Mouse (Mus musculus): Measurements from ENCODE around the gene Hikeshi.

Hikeshi gene

GRCm38 (mm10) chr7:89913432-89914158 lies 27.4 kb downstream of the Hikeshi start:
- no peak for DNase-seq (ENCODE audit: low spot score)

DNA sequence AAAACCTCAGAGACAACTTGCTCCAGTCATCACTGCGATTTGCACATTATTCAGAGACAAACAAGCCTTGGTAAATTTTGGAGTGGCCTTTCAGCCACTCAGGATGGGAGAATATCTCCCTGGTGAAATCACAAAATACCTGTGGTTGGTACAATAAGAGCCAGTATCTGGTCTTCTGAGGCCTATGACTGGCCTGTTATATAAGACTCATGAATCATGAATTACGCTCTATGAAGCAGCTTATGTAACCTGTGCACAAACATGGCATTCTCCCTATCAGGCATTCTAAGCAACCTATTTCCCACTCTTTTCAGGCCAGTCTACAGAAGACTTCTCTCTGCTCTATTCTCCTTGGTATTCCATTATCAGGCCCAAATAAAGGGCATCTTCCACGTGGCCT lies 28.6 kb downstream of the Hikeshi start:
- DNase-seq (ENCODE audit: low spot score) = no peak

GRCm38 (mm10) chr7:89909711-89910110 lies 31.3 kb downstream of the Hikeshi start:
- DNase-seq (ENCODE audit: low spot score) = no peak

DNA sequence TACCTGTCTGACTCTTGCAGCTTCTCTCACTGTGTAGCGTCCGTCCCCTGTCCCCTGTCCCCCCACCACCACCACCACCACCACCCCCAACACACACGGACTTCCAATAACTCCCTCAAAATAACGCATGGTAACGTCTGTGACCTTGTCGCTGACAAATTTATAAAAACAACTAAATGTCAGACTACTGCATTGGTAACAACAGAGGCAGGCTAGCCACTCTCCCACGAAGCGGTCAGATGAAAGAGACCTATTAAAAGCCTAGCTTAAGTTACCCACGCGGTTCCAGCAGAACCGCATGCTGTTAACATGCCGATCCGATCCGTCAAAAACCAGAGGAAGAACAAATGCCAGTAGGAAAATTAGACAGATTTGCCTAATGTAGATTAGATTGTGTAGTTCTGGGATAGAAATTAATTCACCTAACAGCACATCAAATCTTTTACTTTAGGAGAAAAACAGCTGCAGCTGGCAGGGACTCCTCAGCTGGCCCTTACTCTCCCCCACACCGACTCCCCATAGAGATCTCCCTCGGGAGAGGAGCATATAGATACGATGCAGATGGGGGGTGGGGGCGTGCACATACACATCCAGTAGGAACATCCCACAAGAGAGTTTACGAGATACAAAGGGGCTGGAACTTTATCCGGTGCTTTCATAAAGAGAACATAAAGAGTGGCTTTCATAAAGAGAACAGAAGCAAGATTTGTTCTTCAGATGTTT lies 31.9 kb downstream of the Hikeshi start:
- DNase-seq (ENCODE audit: low spot score) = no peak

- no peak for DNase-seq (ENCODE audit: low spot score)
These were observed 32.6 kb downstream of the Hikeshi start for GRCm38 (mm10) chr7:89908421-89908820.

GRCm38 (mm10) chr7:89907950-89908349 lies 33.1 kb downstream of the Hikeshi start:
- peak; percentile 39 for DNase-seq (ENCODE audit: low spot score)

GRCm38 (mm10) chr7:89903442-89904343 lies 37.3 kb downstream of the Hikeshi start, which contains the start of gene Ccdc81:
Ccdc81 (minus strand) TSS chr7:89903629.
- no peak for DNase-seq (ENCODE audit: low spot score)

- DNase-seq (ENCODE audit: low spot score) = no peak
These were observed 38.0 kb downstream of the Hikeshi start for GRCm38 (mm10) chr7:89903007-89903406.

DNA sequence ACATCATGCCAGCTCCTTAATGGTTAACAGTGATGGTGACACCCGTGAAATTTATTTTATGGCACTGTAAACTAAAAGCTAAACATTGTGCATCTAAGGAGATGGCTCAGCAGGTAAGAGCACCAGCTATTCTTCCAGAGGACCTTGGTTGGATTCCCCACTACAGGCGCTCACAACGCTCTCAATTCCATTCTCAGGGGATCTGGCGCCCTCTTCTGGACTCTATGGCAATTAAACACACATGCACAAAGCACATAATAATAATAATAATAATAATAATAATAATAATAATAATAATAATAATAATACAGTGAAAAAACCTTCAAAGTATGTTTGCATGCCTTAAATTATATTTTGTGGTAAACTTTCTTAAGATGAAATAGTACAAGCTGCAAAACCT lies 49.1 kb downstream of the Hikeshi start:
- DNase-seq (ENCODE audit: low spot score) = no peak

DNA sequence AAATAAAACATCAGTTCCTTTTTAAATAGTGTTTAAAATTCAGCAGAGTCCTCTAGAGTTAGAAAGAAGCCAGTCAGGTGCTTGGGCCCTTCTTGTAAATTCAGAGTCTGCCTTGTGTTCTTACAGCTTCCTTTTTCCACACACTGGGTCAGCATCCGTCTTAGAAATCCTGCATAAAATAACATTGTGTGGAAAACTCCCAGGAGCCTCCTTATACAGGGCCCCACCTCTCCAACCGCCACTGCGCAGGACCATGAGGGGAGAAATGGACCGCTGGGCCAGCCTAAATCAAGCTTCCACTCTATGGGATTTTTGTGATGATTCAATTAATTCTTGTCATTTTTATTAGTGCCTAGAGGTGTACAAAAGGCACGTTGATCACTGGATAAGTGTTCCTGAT lies 49.6 kb downstream of the Hikeshi start:
- DNase-seq (ENCODE audit: low spot score) = no peak

DNA sequence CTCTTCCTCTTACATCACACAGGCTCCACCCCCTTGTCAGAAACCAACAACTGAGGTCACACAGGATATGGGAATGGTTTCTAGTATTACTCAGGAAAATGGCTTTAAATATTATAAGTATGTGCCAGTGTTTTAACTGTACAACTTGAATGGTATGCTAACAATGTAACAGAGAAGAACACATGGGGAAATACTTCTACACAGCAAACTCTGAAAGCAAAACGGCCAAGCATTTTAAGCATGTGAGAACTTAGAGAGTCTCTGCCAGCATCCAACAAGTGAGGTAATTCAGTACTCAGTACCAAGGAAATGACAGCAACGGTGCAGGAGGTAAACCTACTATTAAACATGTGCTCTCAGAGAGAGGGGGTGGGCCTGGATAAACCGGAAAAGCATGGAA lies 56.5 kb downstream of the Hikeshi start:
- DNase-seq (ENCODE audit: low spot score) = no peak

DNA sequence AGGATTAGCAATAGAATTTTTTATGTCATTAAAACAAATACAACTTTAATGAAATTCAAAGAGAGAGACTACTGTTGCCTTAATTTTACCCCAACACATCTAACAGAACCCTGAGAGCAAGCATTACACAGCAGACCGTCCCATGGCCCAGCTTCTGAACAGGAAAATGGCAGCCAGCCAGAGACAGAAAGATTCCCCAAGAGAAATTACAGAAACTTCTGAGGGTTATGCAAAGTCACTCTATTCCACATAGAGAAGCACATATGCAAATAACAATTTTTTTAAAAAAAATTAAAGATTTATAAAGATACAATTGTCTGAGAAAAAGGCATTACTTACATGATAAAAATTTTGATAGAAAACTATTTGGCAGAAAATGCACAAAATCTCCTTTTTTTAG lies 61.3 kb downstream of the Hikeshi start:
- no peak for DNase-seq (ENCODE audit: low spot score)
